Mouse (Mus musculus): ENCODE results near the gene Gp1bb. TPM values are rescaled to one million over a fixed set of nuclear protein-coding genes. Genes with fewer than 3 reads are reported as not detected.

The Gp1bb gene
- total and polyA plus RNA-seq, 3 experiments, result 0.14 to 0.35 TPM; not detected in 1

- H3K9me3 ChIP-seq (replicated peaks; ENCODE audit: insufficient read depth, low read length), result no peaks in the 10 kb centered on the region
- peaks cover 0 to 12% of the 10 kb centered on the region in 2 experiments for H3K27me3 ChIP-seq (ENCODE audit: control insufficient read depth in 1 of 2, insufficient read depth in 2 of 2, low read length in 2 of 2)
- H3K79me2 ChIP-seq (ENCODE audit: control insufficient read depth, insufficient read depth, low read length, poor library complexity), result no peaks in the 10 kb centered on the region
- no peak for TF ChIP-seq GATA1 (IDR thresholded peaks at IDR 0.05; ENCODE audit: low read depth, low read length)
- no peak for TF ChIP-seq TBP (IDR thresholded peaks at IDR 0.05; ENCODE audit: low read depth, low read length)
- TF ChIP-seq JUND (IDR thresholded peaks at IDR 0.05; ENCODE audit: low read depth, low read length), result no peak
- no peak for TF ChIP-seq MAZ (IDR thresholded peaks at IDR 0.05; ENCODE audit: low read depth, low read length)
- TF ChIP-seq HCFC1 (IDR thresholded peaks at IDR 0.05; ENCODE audit: low read depth, low read length), result no peak
- no peak for TF ChIP-seq ELF1 (IDR thresholded peaks at IDR 0.05; ENCODE audit: low read depth, low read length)
- TF ChIP-seq POLR2AphosphoS5 (IDR thresholded peaks at IDR 0.05; ENCODE audit: borderline replicate concordance, low read depth, low read length), result no peak
- no peak for TF ChIP-seq EP300 (IDR thresholded peaks at IDR 0.05; ENCODE audit: low read depth in 1 of 2, low read length in 2 of 2)
- no peak overlapping the region for H3K4me3 ChIP-seq (ENCODE audit: control insufficient read depth in 1 of 2, insufficient read depth in 1 of 2, low read depth in 2 of 2, low read length in 2 of 2)
- H3K4me1 ChIP-seq (ENCODE audit: control insufficient read depth in 1 of 2, insufficient read depth in 2 of 2, low read length in 2 of 2), result no peaks in the 10 kb centered on the region
- H3K27ac ChIP-seq (ENCODE audit: control insufficient read depth, low read depth, low read length), result no peak overlapping the region
- no peak for DNase-seq (ENCODE audit: low read depth, low spot score)
- H3K9ac ChIP-seq (ENCODE audit: control insufficient read depth, low read depth, low read length, poor library complexity, severe bottlenecking), result no peak overlapping the region
- H3K36me3 ChIP-seq (ENCODE audit: control insufficient read depth in 1 of 2, insufficient read depth in 2 of 2, low read length in 2 of 2), result no peaks in the 10 kb centered on the region
These were observed 22.3 kb upstream of the Gp1bb start for GRCm38 (mm10) chr16:18644485-18644884.

GRCm38 (mm10) chr16:18643406-18643998 is 21.3 kb upstream of the Gp1bb start:
- Histone ChIP-seq H3K36me3 (ENCODE audit: control insufficient read depth in 1 of 2, insufficient read depth in 2 of 2, low read length in 2 of 2) (no peaks in the 10 kb centered on the region), H3K9me3 (replicated peaks; ENCODE audit: insufficient read depth, low read length) (no peaks in the 10 kb centered on the region), H3K9ac (ENCODE audit: control insufficient read depth, low read depth, low read length, poor library complexity, severe bottlenecking) (no peak overlapping the region), H3K4me3 (ENCODE audit: control insufficient read depth in 1 of 2, insufficient read depth in 1 of 2, low read depth in 2 of 2, low read length in 2 of 2) (no peak overlapping the region), H3K79me2 (ENCODE audit: control insufficient read depth, insufficient read depth, low read length, poor library complexity) (no peaks in the 10 kb centered on the region), H3K27ac (ENCODE audit: control insufficient read depth, low read depth, low read length) (no peak overlapping the region), H3K27me3 (ENCODE audit: control insufficient read depth in 1 of 2, insufficient read depth in 2 of 2, low read length in 2 of 2) (peaks cover 0 to 10% of the 10 kb centered on the region in 2 experiments), H3K4me1 (ENCODE audit: control insufficient read depth in 1 of 2, insufficient read depth in 2 of 2, low read length in 2 of 2) (no peaks in the 10 kb centered on the region)
- TF ChIP-seq CHD1 (IDR thresholded peaks at IDR 0.05; ENCODE audit: low read depth, low read length) (no peak), ZNF384 (IDR thresholded peaks at IDR 0.05; ENCODE audit: low read depth, low read length) (no peak), KAT2A (conservative IDR thresholded peaks at IDR 0.05; ENCODE audit: low read depth, low read length) (no peak), MEF2A (IDR thresholded peaks at IDR 0.05; ENCODE audit: extremely low read depth, insufficient replicate concordance, low read depth, low read length, poor library complexity, severe bottlenecking) (no peak), NELFE (IDR thresholded peaks at IDR 0.05; ENCODE audit: low read depth, low read length) (no peak), POLR2AphosphoS2 (IDR thresholded peaks at IDR 0.05; ENCODE audit: low read length) (no peak), ZC3H11A (IDR thresholded peaks at IDR 0.05; ENCODE audit: low read depth, low read length) (no peak), MXI1 (IDR thresholded peaks at IDR 0.05; ENCODE audit: low read depth, low read length) (no peak), MAFK (IDR thresholded peaks at IDR 0.05; ENCODE audit: borderline replicate concordance, low read depth, low read length) (no peak), JUND (IDR thresholded peaks at IDR 0.05; ENCODE audit: low read depth, low read length) (no peak), BHLHE40 (IDR thresholded peaks at IDR 0.05; ENCODE audit: borderline replicate concordance, low read depth, low read length) (no peak), USF2 (IDR thresholded peaks at IDR 0.05; ENCODE audit: borderline replicate concordance in 1 of 2, insufficient read depth in 1 of 2, low read depth in 1 of 2, low read length in 2 of 2) (no peak), TBP (IDR thresholded peaks at IDR 0.05; ENCODE audit: low read depth, low read length) (no peak), ELF1 (IDR thresholded peaks at IDR 0.05; ENCODE audit: low read depth, low read length) (no peak), CHD2 (IDR thresholded peaks at IDR 0.05; ENCODE audit: low read length) (no peak), SMC3 (IDR thresholded peaks at IDR 0.05; ENCODE audit: low read depth, low read length) (no peak)
- DNase-seq (ENCODE audit: low read depth, low spot score), result no peak
